Mouse (Mus musculus): Measurements from ENCODE around the gene Rex1bd. TPM values are rescaled to one million over a fixed set of nuclear protein-coding genes. Genes with fewer than 3 reads are reported as not detected.

Rex1bd gene
- polyA plus RNA-seq (2016; fragmentation: Nextera tagmentation; extraction: Ambion mirVana), result 138 and 140 TPM in 2 replicates

- peaks cover 40% of the 10 kb centered on the region for H3K36me3 ChIP-seq
- H3K4me3 ChIP-seq, result peak within 1 kb of the TSS; percentile 81
- peaks cover 38% of the 10 kb centered on the region for H3K27me3 ChIP-seq (ENCODE audit: low read depth, poor library complexity, severe bottlenecking)
- peaks cover 78% of the 10 kb centered on the region for H3K4me1 ChIP-seq
- H3K9me3 ChIP-seq (replicated peaks), result no peaks in the 10 kb centered on the region
- peak within 1 kb of the TSS; percentile 97 for H3K27ac ChIP-seq (replicated peaks)
- 2% methylated on average over 40 of the region's 40 CpGs for WGBS
- DNase-seq (ENCODE audit: low spot score), result peak; percentile 97
Measured at GRCm38 (mm10) chr8:70506328-70507026, at the start of gene Rex1bd. Gene Rex1bd, minus strand, starts transcription at chr8:70506752.

DNA sequence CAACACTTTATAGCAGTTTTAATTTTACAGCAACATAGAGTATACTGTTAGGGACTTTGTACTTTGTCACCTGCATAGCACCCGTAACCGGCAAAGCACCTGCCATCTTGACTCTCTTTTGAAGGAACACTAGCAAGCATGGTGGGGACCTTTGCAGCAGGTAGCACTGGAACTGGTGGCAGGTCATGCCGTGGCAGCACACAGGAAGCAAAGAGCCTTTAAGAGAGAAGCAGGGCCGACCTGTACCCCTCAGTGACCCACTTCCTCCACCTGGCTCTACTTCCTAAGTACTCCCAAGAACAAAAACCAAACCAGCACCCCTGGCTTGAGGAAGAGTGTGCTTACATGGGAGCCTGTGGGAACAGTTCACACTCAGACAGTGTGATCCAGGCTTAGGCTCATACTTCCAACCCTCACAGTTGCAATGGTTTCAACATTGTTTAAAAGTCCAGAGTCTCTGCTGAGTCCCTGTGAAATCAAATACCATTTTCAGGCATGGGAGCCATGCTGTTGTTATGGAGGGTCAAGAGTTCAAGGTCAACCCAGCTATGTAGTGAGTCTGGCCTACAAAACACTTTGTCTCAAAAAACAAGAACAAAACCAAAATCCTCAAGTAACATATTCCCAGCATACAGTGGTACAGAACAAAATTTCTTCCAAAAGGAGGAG, 48.7 kb upstream of the Rex1bd start:
- Histone ChIP-seq H3K27ac (replicated peaks) (no peak overlapping the region), H3K27me3 (ENCODE audit: low read depth, poor library complexity, severe bottlenecking) (no peaks in the 10 kb centered on the region), H3K9me3 (replicated peaks) (no peaks in the 10 kb centered on the region), H3K4me3 (no peak overlapping the region), H3K36me3 (0 out of 2 replicates have a peak, but pooled peaks cover 2% of the 10 kb centered on the region), H3K4me1 (peaks cover 15% of the 10 kb centered on the region)
- DNase-seq (ENCODE audit: low spot score), result no peak
- 92% methylated on average over 4 of the region's 4 CpGs for WGBS

- H3K27me3 ChIP-seq (ENCODE audit: low read depth, poor library complexity, severe bottlenecking), result no peaks in the 10 kb centered on the region
- H3K27ac ChIP-seq (replicated peaks), result no peak overlapping the region
- H3K9me3 ChIP-seq (replicated peaks), result no peaks in the 10 kb centered on the region
- no peak for DNase-seq (ENCODE audit: low spot score)
- no peak overlapping the region for H3K4me3 ChIP-seq
- H3K4me1 ChIP-seq, result peaks cover 12% of the 10 kb centered on the region
- 0 out of 2 replicates have a peak, but pooled peaks cover 2% of the 10 kb centered on the region for H3K36me3 ChIP-seq
Measured at GRCm38 (mm10) chr8:70553740-70554139, 47.2 kb upstream of the Rex1bd start.

DNA sequence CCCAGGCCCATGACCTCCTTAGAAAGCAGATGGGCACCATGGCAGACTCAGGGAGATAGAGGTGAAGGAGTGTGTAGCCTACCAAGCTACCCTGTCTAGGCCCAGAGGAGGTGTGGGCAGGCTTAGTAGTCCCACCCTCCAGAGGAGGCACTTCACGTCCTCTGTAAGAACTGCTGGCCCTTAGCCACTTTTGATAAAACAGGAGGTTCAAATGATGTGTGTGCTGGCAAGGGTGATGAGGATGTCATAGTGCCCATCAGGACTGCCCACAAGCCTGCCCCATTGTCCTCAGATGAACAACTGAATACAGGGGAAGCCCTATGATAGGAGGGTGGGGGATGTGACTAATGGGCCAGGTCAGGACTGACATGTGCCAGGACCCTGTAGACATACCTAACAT, 46.3 kb upstream of the Rex1bd start:
- Histone ChIP-seq H3K27me3 (ENCODE audit: low read depth, poor library complexity, severe bottlenecking) (no peaks in the 10 kb centered on the region), H3K4me1 (peaks cover 11% of the 10 kb centered on the region), H3K9me3 (replicated peaks) (no peaks in the 10 kb centered on the region), H3K4me3 (no peak overlapping the region), H3K27ac (replicated peaks) (no peak overlapping the region), H3K36me3 (no peaks in the 10 kb centered on the region)
- DNase-seq (ENCODE audit: low spot score), result no peak
- 86% methylated on average over 1 of the region's 1 CpGs for WGBS

- no peak overlapping the region for H3K4me3 ChIP-seq
- no peaks in the 10 kb centered on the region for H3K36me3 ChIP-seq
- WGBS, result 83% methylated on average over 3 of the region's 3 CpGs
- no peaks in the 10 kb centered on the region for H3K27me3 ChIP-seq (ENCODE audit: low read depth, poor library complexity, severe bottlenecking)
- H3K4me1 ChIP-seq, result peaks cover 11% of the 10 kb centered on the region
- H3K27ac ChIP-seq (replicated peaks), result no peak overlapping the region
- no peak for DNase-seq (ENCODE audit: low spot score)
- no peaks in the 10 kb centered on the region for H3K9me3 ChIP-seq (replicated peaks)
Measured at GRCm38 (mm10) chr8:70551558-70552161, 45.1 kb upstream of the Rex1bd start.

DNA sequence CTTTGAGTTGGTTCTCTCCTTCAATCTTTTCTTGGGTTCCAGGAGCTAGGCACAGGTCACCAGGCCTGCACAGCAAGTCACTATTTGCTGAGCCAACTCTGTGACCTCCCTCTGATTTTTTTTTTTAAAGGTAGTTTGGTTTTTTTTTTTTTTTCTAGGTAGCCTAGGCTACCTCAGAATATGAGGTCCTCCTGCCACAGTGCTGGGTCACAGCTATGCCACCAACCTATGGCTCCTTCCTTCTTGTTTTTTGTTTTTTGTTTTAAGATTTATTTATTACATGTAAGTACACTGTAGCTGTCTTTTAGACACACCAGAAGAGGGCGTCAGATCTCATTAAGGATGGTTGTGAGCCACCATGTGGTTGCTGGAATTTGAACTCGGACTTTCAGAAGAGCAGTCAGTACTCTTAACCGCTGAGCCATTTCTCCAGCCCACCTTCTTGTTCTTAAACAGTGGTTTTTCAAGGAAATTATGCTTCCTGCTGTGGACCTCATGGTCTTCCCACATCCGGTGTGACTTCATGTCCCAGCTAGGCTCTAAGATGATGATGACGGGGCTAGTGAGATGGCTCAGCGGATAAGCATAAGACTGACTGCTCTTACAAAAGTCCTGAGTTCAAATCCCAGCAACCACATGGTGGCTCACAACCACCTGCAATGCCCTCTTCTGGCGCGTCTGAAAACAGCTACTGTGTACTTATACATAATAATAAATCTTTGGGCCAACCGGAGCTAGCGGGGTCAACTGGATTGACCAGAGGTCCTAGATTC, 43.0 kb upstream of the Rex1bd start:
- DNase-seq (ENCODE audit: low spot score), result no peak
- Histone ChIP-seq H3K9me3 (replicated peaks) (no peaks in the 10 kb centered on the region), H3K4me1 (peaks cover 11% of the 10 kb centered on the region), H3K36me3 (no peaks in the 10 kb centered on the region), H3K27ac (replicated peaks) (no peak overlapping the region), H3K4me3 (no peak overlapping the region), H3K27me3 (ENCODE audit: low read depth, poor library complexity, severe bottlenecking) (no peaks in the 10 kb centered on the region)
- WGBS, result 94% methylated on average over 10 of the region's 10 CpGs

DNA sequence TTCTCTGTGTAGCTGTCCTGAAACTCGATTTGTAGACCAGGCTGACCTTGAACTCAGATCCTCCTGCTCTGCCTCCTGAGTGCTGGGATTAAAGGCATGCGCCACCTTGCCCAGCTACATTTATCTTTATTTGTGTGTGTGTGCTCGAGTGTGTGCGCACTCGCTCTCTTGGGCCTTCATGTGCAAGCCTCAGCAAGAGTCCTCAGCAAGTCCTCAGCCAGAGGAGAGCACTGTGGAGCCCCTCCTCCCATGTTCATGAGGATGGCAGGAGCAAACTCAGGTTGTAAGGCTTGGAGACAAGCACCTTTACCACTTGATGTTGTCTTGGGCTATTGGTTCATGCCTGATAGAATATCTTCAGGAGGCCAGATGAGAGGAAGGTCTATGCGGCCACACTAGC, 41.2 kb upstream of the Rex1bd start:
- Histone ChIP-seq H3K36me3 (no peaks in the 10 kb centered on the region), H3K27ac (replicated peaks) (no peak overlapping the region), H3K4me1 (peaks cover 21% of the 10 kb centered on the region), H3K9me3 (replicated peaks) (no peaks in the 10 kb centered on the region), H3K4me3 (no peak overlapping the region), H3K27me3 (ENCODE audit: low read depth, poor library complexity, severe bottlenecking) (no peaks in the 10 kb centered on the region)
- no peak for DNase-seq (ENCODE audit: low spot score)
- WGBS, result 91% methylated on average over 6 of the region's 6 CpGs

DNA sequence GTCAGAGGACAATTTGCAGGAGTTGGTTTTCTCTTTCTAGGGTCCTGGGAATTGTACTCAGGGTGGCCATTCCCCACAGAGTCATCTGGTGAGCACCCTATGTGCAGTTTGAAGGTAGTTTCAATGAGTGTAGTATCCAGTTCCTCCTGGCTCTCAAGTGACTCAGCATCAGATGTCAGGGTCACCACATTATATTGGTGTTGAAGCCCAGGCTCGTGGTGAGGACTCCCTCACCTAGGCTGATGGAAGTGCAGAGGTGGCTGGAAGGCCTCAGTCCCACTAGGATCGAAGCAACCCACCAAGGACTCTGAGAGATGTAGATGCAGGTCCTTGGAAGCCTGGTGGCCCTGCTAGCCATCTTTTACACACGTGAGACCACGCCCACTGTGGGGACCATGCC, 39.9 kb upstream of the Rex1bd start:
- no peak overlapping the region for H3K27ac ChIP-seq (replicated peaks)
- H3K4me3 ChIP-seq, result no peak overlapping the region
- 93% methylated on average over 4 of the region's 4 CpGs for WGBS
- no peak for DNase-seq (ENCODE audit: low spot score)
- H3K36me3 ChIP-seq, result no peaks in the 10 kb centered on the region
- H3K4me1 ChIP-seq, result peaks cover 19% of the 10 kb centered on the region
- H3K9me3 ChIP-seq (replicated peaks), result no peaks in the 10 kb centered on the region
- H3K27me3 ChIP-seq (ENCODE audit: low read depth, poor library complexity, severe bottlenecking), result no peaks in the 10 kb centered on the region

GRCm38 (mm10) chr8:70544200-70544687, 37.7 kb upstream of the Rex1bd start:
- Histone ChIP-seq H3K9me3 (replicated peaks) (no peaks in the 10 kb centered on the region), H3K27ac (replicated peaks) (no peak overlapping the region), H3K27me3 (ENCODE audit: low read depth, poor library complexity, severe bottlenecking) (no peaks in the 10 kb centered on the region), H3K4me3 (no peak overlapping the region), H3K36me3 (no peaks in the 10 kb centered on the region), H3K4me1 (peaks cover 35% of the 10 kb centered on the region)
- no peak for DNase-seq (ENCODE audit: low spot score)
- 69% methylated on average over 6 of the region's 6 CpGs for WGBS

GRCm38 (mm10) chr8:70541081-70541480, 34.5 kb upstream of the Rex1bd start:
- H3K4me1 ChIP-seq, result peaks cover 46% of the 10 kb centered on the region
- H3K36me3 ChIP-seq, result peaks cover 11% of the 10 kb centered on the region
- WGBS, result 88% methylated on average over 5 of the region's 5 CpGs
- DNase-seq (ENCODE audit: low spot score), result no peak
- H3K27ac ChIP-seq (replicated peaks), result no peak overlapping the region
- peak overlapping the region; percentile 88 for H3K4me3 ChIP-seq
- H3K27me3 ChIP-seq (ENCODE audit: low read depth, poor library complexity, severe bottlenecking), result no peaks in the 10 kb centered on the region
- no peaks in the 10 kb centered on the region for H3K9me3 ChIP-seq (replicated peaks)

GRCm38 (mm10) chr8:70540507-70541071, 34.0 kb upstream of the Rex1bd start:
- no peak for DNase-seq (ENCODE audit: low spot score)
- Histone ChIP-seq H3K27me3 (ENCODE audit: low read depth, poor library complexity, severe bottlenecking) (no peaks in the 10 kb centered on the region), H3K36me3 (peaks cover 16% of the 10 kb centered on the region), H3K4me3 (peak overlapping the region; percentile 88), H3K27ac (replicated peaks) (peak overlapping the region; percentile 90; the same call in 1 of the 2 replicates), H3K4me1 (peaks cover 46% of the 10 kb centered on the region), H3K9me3 (replicated peaks) (no peaks in the 10 kb centered on the region)
- WGBS, result 66% methylated on average over 7 of the region's 7 CpGs

DNA sequence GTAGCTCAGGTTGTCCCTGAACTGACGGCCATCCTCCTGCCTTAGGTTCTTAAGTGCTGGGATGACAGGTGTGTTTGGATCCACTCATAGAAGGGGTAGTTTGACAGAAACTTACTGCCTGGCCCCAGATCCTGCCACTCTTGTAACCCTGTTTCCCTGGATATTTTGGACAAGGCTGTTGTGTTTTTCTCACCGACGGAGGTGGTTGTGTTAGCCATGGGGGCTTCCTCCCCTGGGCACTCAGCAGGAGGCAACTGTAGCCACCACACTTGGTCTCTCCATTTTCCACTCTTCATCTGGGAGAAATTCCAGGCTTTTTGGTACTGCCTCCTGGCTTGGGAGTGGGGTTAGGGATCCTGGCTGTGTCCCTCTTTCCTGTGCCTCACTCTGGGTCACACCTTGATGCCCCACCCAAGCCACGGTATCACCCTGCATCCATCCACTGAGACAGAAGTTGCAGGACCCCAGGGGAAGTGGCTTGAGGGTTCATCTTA, 33.5 kb upstream of the Rex1bd start:
- 15% methylated on average over 4 of the region's 4 CpGs for WGBS
- H3K9me3 ChIP-seq (replicated peaks), result no peaks in the 10 kb centered on the region
- no peaks in the 10 kb centered on the region for H3K27me3 ChIP-seq (ENCODE audit: low read depth, poor library complexity, severe bottlenecking)
- peak overlapping the region; percentile 88 for H3K4me3 ChIP-seq
- H3K36me3 ChIP-seq, result peaks cover 22% of the 10 kb centered on the region
- no peak for DNase-seq (ENCODE audit: low spot score)
- peak overlapping the region; percentile 90 for H3K27ac ChIP-seq (replicated peaks)
- H3K4me1 ChIP-seq, result peaks cover 46% of the 10 kb centered on the region

All from midbrain, embryonic 10.5 days (tissue).